Mouse (Mus musculus): ENCODE results near the gene Hist1h2be. TPM values are rescaled to one million over a fixed set of nuclear protein-coding genes. Genes with fewer than 3 reads are reported as not detected.
A peak's percentile ranks its signal among the peaks of the same experiment; 100 is the strongest.
"Not testable (repeated sequence)": the region's sequence is repeated elsewhere in the genome, so short reads cannot be mapped to it uniquely, and the experiment has no call there.

Hist1h2be gene
- polyA plus RNA-seq, 1 experiment, result 4.1 TPM

DNA sequence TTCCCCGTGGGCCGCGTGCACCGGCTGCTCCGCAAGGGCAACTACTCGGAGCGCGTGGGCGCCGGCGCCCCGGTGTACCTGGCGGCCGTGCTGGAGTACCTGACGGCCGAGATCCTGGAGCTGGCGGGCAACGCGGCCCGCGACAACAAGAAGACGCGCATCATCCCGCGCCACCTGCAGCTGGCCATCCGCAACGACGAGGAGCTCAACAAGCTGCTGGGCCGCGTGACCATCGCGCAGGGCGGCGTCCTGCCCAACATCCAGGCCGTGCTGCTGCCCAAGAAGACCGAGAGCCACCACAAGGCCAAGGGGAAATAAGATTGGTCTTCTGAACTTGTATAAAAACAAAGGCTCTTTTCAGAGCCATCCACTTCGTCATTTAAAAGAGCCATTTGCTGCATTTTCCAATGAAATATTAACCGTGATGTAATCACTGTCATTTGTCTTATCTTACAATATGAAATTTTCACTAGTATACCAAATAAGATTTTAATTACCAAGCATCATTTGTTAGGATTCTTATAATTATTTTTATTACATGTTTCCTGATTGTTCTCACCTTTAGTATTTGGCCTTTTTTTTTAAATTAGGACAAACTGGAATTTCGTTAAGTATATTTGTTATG is 46.3 kb downstream of the Hist1h2be start:
- TF ChIP-seq POLR2A (IDR thresholded peaks at IDR 0.05; ENCODE audit: low read depth, low read length), result peak; percentile 65; the same call in 1 of the 2 replicates
- H3K27ac ChIP-seq (ENCODE audit: insufficient read depth, low read length), result peak overlapping the region; percentile 85
- H3K4me3 ChIP-seq (ENCODE audit: insufficient read depth, low read length), result peak overlapping the region; percentile 13; the same call in 1 of the 2 replicates
- H3K4me1 ChIP-seq (ENCODE audit: control insufficient read depth, insufficient read depth, low read length), result not testable (repeated sequence)

- TF ChIP-seq POLR2A (IDR thresholded peaks at IDR 0.05; ENCODE audit: low read depth, low read length), result peak; percentile 69; the same call in 1 of the 2 replicates
- peak within 1 kb of the TSS; percentile 92 for H3K27ac ChIP-seq (ENCODE audit: insufficient read depth, low read length)
Observed at GRCm38 (mm10) chr13:23573898-23574524, 46.9 kb downstream of the Hist1h2be start, which contains the start of the genes Hist1h2bf and Hist1h2ad. TSS of gene Hist1h2bf (minus strand) at chr13:23574196. TSS of gene Hist1h2ad (plus strand) at chr13:23574381.

DNA sequence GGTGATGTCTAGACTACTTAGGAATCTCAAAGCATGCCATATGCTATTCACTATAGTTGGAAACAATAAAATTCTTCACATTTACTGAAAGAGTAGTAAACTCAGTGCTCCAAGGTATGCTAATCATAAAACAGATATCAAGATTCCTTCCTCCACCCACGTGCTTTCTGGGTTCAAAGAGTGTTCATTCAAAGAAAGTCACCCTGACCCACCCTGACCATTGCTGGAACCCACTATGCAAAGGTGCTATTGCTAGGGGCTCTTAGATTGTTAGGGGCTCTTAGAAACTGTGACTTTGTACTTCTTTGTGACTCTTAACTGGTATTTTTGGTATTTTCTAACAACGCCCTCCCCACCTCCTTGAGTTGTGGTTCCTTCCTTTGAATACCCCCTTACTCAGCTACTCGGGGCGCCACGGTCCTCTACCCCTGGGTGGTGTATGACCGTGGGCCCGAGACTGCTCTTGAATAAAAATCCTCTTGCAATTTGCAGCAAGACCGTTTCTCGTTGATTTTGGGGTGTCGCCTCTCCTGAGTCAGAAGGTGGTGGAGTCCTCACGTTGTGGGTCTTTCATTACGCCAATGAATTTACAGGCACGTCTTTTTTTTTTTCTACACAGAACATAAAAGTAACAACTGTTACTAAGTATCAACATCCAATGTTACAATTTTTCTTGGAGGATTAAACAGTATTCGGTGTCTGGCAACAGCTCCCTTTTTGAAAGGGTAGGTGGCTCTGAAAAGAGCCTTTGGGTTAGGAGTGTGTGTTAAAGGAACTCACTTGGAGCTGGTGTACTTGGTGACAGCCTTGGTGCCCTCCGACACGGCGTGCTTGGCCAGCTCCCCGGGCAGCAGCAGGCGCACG is 47.7 kb downstream of the Hist1h2be start:
- Histone ChIP-seq H3K27ac (ENCODE audit: insufficient read depth, low read length) (peak overlapping the region; percentile 92), H3K4me3 (ENCODE audit: insufficient read depth, low read length) (peak overlapping the region; percentile 49)
- TF ChIP-seq POLR2A (IDR thresholded peaks at IDR 0.05; ENCODE audit: low read depth, low read length), result peak; percentile 42; the same call in 1 of the 2 replicates
- H3K4me1 ChIP-seq (ENCODE audit: control insufficient read depth, insufficient read depth, low read length), result not testable (repeated sequence)

More at GRCm38 (mm10) chr13:23573898-23574524, 46.9 kb downstream of the Hist1h2be start, which contains the start of the genes Hist1h2bf and Hist1h2ad:
- H3K4me3 ChIP-seq (ENCODE audit: insufficient read depth, low read length), result peak within 1 kb of the TSS; percentile 49
- not testable (repeated sequence) for H3K4me1 ChIP-seq (ENCODE audit: control insufficient read depth, insufficient read depth, low read length)

GRCm38 (mm10) chr13:23572218-23573033 is 48.5 kb downstream of the Hist1h2be start:
- TF ChIP-seq POLR2A (IDR thresholded peaks at IDR 0.05; ENCODE audit: low read depth, low read length) (peak; percentile 57; the same call in 1 of the 2 replicates), CTCF (IDR thresholded peaks at IDR 0.05; ENCODE audit: borderline replicate concordance, insufficient read depth, low read length) (no peak)
- Histone ChIP-seq H3K4me1 (ENCODE audit: control insufficient read depth, insufficient read depth, low read length) (no peaks in the 10 kb centered on the region), H3K4me3 (ENCODE audit: insufficient read depth, low read length) (peak overlapping the region; percentile 35), H3K27ac (ENCODE audit: insufficient read depth, low read length) (peak overlapping the region; percentile 92)

GRCm38 (mm10) chr13:23571504-23572217 is 49.3 kb downstream of the Hist1h2be start:
- peak overlapping the region; percentile 65 for H3K4me3 ChIP-seq (ENCODE audit: insufficient read depth, low read length)
- H3K27ac ChIP-seq (ENCODE audit: insufficient read depth, low read length), result peak overlapping the region; percentile 85
- TF ChIP-seq POLR2A (IDR thresholded peaks at IDR 0.05; ENCODE audit: low read depth, low read length), result peak; percentile 80
- not testable (repeated sequence) for H3K4me1 ChIP-seq (ENCODE audit: control insufficient read depth, insufficient read depth, low read length)

DNA sequence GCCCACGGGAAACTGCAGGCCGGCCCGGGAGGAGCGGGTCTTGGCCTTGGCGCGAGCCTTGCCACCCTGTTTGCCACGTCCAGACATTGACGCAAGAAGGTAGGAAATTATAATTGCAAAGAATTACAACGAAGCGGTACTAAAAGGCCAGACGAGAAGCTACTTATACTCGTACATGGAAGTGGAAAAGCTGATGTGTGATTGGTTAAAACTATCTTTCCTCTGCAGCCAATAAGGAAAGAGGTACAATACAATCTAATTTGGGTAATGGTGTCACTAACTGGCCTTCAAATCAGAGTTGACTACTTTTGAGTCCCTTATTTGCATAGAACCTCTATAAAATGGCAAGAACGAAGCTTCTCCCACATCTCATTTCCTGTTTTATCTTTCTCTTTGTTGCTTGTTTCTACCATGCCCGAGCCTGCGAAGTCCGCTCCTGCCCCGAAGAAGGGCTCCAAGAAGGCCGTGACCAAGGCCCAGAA is 49.9 kb downstream of the Hist1h2be start, which contains the start of the genes Hist1h2ae and Hist1h2bg:
TSS of gene Hist1h2ae (minus strand) at position 199 of the 482 bp plus-strand sequence.
TSS of gene Hist1h2bg (plus strand) at position 375 of the 482 bp plus-strand sequence.
- H3K27ac ChIP-seq (ENCODE audit: insufficient read depth, low read length), result peak within 1 kb of the TSS; percentile 85
- H3K4me3 ChIP-seq (ENCODE audit: insufficient read depth, low read length), result peak within 1 kb of the TSS; percentile 65
- no peaks in the 10 kb centered on the region for H3K4me1 ChIP-seq (ENCODE audit: control insufficient read depth, insufficient read depth, low read length)
- no peak for TF ChIP-seq CTCF (IDR thresholded peaks at IDR 0.05; ENCODE audit: borderline replicate concordance, insufficient read depth, low read length)
- peak; percentile 66; the same call in 1 of the 2 replicates for TF ChIP-seq POLR2A (IDR thresholded peaks at IDR 0.05; ENCODE audit: low read depth, low read length)

DNA sequence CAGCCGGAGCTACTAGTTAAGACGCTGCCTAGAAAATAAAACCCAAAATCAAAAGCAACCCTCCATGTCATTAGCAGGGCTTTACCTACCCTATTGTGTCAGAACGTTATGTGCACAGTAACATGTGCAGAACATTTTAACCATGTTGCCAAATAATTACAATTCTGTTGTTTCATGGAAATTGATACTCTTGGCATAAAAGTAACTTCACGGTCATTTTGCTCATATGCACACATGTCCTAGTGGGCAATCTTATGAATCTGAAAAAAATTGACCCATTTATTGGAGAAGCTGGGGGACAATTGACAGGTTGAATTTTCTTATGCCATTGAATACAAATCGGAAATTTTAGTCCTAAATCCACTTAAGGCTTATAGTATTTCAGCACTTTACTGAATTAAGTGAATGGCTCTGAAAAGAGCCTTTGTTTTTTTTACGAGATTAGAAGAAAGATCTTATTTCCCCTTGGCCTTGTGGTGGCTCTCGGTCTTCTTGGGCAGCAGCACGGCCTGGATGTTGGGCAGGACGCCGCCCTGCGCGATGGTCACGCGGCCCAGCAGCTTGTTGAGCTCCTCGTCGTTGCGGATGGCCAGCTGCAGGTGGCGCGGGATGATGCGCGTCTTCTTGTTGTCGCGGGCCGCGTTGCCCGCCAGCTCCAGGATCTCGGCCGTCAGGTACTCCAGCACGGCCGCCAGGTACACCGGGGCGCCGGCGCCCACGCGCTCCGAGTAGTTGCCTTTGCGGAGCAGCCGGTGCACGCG is 50.5 kb downstream of the Hist1h2be start:
- H3K4me1 ChIP-seq (ENCODE audit: control insufficient read depth, insufficient read depth, low read length), result not testable (repeated sequence)
- peak overlapping the region; percentile 84 for H3K27ac ChIP-seq (ENCODE audit: insufficient read depth, low read length)
- peak overlapping the region; percentile 24 for H3K4me3 ChIP-seq (ENCODE audit: insufficient read depth, low read length)
- TF ChIP-seq POLR2A (IDR thresholded peaks at IDR 0.05; ENCODE audit: low read depth, low read length), result peak; percentile 75; the same call in 1 of the 2 replicates

- no peaks in the 10 kb centered on the region for H3K4me1 ChIP-seq (ENCODE audit: control insufficient read depth, insufficient read depth, low read length)
- TF ChIP-seq POLR2A (IDR thresholded peaks at IDR 0.05; ENCODE audit: low read depth, low read length) (no peak), CTCF (IDR thresholded peaks at IDR 0.05; ENCODE audit: borderline replicate concordance, insufficient read depth, low read length) (no peak)
- no peak overlapping the region for H3K27ac ChIP-seq (ENCODE audit: insufficient read depth, low read length)
- no peak overlapping the region for H3K4me3 ChIP-seq (ENCODE audit: insufficient read depth, low read length)
Observed at GRCm38 (mm10) chr13:23564482-23564881, 56.4 kb downstream of the Hist1h2be start.

Data from embryonic fibroblast, embryonic 13.5 days (primary cell).